Mouse (Mus musculus) brain, embryonic 18.5 days (tissue): ENCODE data around the gene Gm11985.
"Not testable (repeated sequence)": the region's sequence is repeated elsewhere in the genome, so short reads cannot be mapped to it uniquely, and the experiment has no call there.

Experiments
- DNase-seq: peaks from one replicate; pipeline ENCODE4 v3.0.0-alpha.2; 2012; ENCODE audit warnings: low read depth, low spot score

Gene Gm11985

GRCm38 (mm10) chr11:7188469-7188868 lies at the start of gene Gm11985:
Gene Gm11985, minus strand, starts transcription at chr11:7188569.
- no peak for DNase-seq

- DNase-seq = no peak
Observed at GRCm38 (mm10) chr11:7237712-7238111, 49.3 kb upstream of the Gm11985 start.

- no peak for DNase-seq
Observed at GRCm38 (mm10) chr11:7236751-7237150, 48.4 kb upstream of the Gm11985 start.

GRCm38 (mm10) chr11:7234981-7235609 lies 46.7 kb upstream of the Gm11985 start:
- DNase-seq = no peak

- no peak for DNase-seq
Observed at GRCm38 (mm10) chr11:7234436-7234835, 46.1 kb upstream of the Gm11985 start.

GRCm38 (mm10) chr11:7233333-7233732 lies 45.0 kb upstream of the Gm11985 start:
- no peak for DNase-seq

GRCm38 (mm10) chr11:7231958-7232357 lies 43.6 kb upstream of the Gm11985 start:
- no peak for DNase-seq

GRCm38 (mm10) chr11:7230000-7230399 lies 41.6 kb upstream of the Gm11985 start:
- no peak for DNase-seq

GRCm38 (mm10) chr11:7228107-7228506 lies 39.7 kb upstream of the Gm11985 start:
- no peak for DNase-seq

GRCm38 (mm10) chr11:7226810-7227550 lies 38.6 kb upstream of the Gm11985 start:
- DNase-seq = no peak

- no peak for DNase-seq
Observed at GRCm38 (mm10) chr11:7226200-7226599, 37.8 kb upstream of the Gm11985 start.

- DNase-seq = not testable (repeated sequence)
Observed at GRCm38 (mm10) chr11:7221826-7222225, 33.5 kb upstream of the Gm11985 start.

GRCm38 (mm10) chr11:7215703-7216102 lies 27.3 kb upstream of the Gm11985 start:
- DNase-seq = no peak

GRCm38 (mm10) chr11:7214761-7215160 lies 26.4 kb upstream of the Gm11985 start:
- DNase-seq = peak; percentile 65

- no peak for DNase-seq
Observed at GRCm38 (mm10) chr11:7214342-7214660, 25.9 kb upstream of the Gm11985 start.

- peak; percentile 73 for DNase-seq
Observed at GRCm38 (mm10) chr11:7213501-7214341, 25.4 kb upstream of the Gm11985 start, which contains the start of gene Igfbp3. Gene Igfbp3, minus strand, starts transcription at chr11:7213923.

GRCm38 (mm10) chr11:7213161-7213500 lies 24.8 kb upstream of the Gm11985 start:
- DNase-seq = no peak

- no peak for DNase-seq
Observed at GRCm38 (mm10) chr11:7212126-7212798, 23.9 kb upstream of the Gm11985 start.

GRCm38 (mm10) chr11:7211211-7211610 lies 22.8 kb upstream of the Gm11985 start:
- DNase-seq = no peak

GRCm38 (mm10) chr11:7210343-7210742 lies 22.0 kb upstream of the Gm11985 start:
- DNase-seq = no peak

GRCm38 (mm10) chr11:7203846-7204245 lies 15.5 kb upstream of the Gm11985 start:
- no peak for DNase-seq

- DNase-seq = no peak
Observed at GRCm38 (mm10) chr11:7202206-7202605, 13.8 kb upstream of the Gm11985 start.
